Mouse (Mus musculus): Measurements from ENCODE around the gene Fam184a.
"Not testable (repeated sequence)": the region's sequence is repeated elsewhere in the genome, so short reads cannot be mapped to it uniquely, and the experiment has no call there.

Gene Fam184a

GRCm38 (mm10) chr10:53688952-53689584 lies 61.9 kb downstream of the Fam184a start:
- no peak for DNase-seq (ENCODE audit: low spot score)

GRCm38 (mm10) chr10:53688533-53688932 lies 62.4 kb downstream of the Fam184a start:
- DNase-seq (ENCODE audit: low spot score) = no peak

GRCm38 (mm10) chr10:53687888-53688287 lies 63.0 kb downstream of the Fam184a start:
- no peak for DNase-seq (ENCODE audit: low spot score)

- no peak for DNase-seq (ENCODE audit: low spot score)
Measured at GRCm38 (mm10) chr10:53685806-53686205, 65.1 kb downstream of the Fam184a start.

- DNase-seq (ENCODE audit: low spot score) = no peak
Measured at GRCm38 (mm10) chr10:53683226-53683625, 67.7 kb downstream of the Fam184a start.

GRCm38 (mm10) chr10:53679690-53680557 lies 71.0 kb downstream of the Fam184a start:
- DNase-seq (ENCODE audit: low spot score) = no peak

GRCm38 (mm10) chr10:53661788-53662187 lies 89.1 kb downstream of the Fam184a start:
- no peak for DNase-seq (ENCODE audit: low spot score)

- not testable (repeated sequence) for DNase-seq (ENCODE audit: low spot score)
Measured at GRCm38 (mm10) chr10:53654239-53654638, 96.7 kb downstream of the Fam184a start.

GRCm38 (mm10) chr10:53650683-53651082 lies 100.2 kb downstream of the Fam184a start:
- no peak for DNase-seq (ENCODE audit: low spot score)

- peak; percentile 54 for DNase-seq (ENCODE audit: low spot score)
Measured at GRCm38 (mm10) chr10:53641507-53641906, 109.4 kb downstream of the Fam184a start.

GRCm38 (mm10) chr10:53635246-53635971 lies 115.5 kb downstream of the Fam184a start:
- no peak for DNase-seq (ENCODE audit: low spot score)

GRCm38 (mm10) chr10:53634160-53634559 lies 116.8 kb downstream of the Fam184a start:
- no peak for DNase-seq (ENCODE audit: low spot score)

GRCm38 (mm10) chr10:53630339-53630738 lies 120.6 kb downstream of the Fam184a start, which contains the start of gene Mcm9:
TSS of gene Mcm9 (minus strand) at chr10:53630439.
- not testable (repeated sequence) for DNase-seq (ENCODE audit: low spot score)

GRCm38 (mm10) chr10:53629918-53630250 lies 121.0 kb downstream of the Fam184a start:
- DNase-seq (ENCODE audit: low spot score) = peak; percentile 98

- DNase-seq (ENCODE audit: low spot score) = peak; percentile 83
Measured at GRCm38 (mm10) chr10:53629247-53629917, 121.5 kb downstream of the Fam184a start.

GRCm38 (mm10) chr10:53615850-53616616 lies 134.9 kb downstream of the Fam184a start:
- DNase-seq (ENCODE audit: low spot score) = no peak

GRCm38 (mm10) chr10:53613955-53614354 lies 137.0 kb downstream of the Fam184a start:
- DNase-seq (ENCODE audit: low spot score) = no peak

GRCm38 (mm10) chr10:53612172-53612571 lies 138.8 kb downstream of the Fam184a start:
- no peak for DNase-seq (ENCODE audit: low spot score)

GRCm38 (mm10) chr10:53608274-53608673 lies 142.6 kb downstream of the Fam184a start:
- DNase-seq (ENCODE audit: low spot score) = no peak

- DNase-seq (ENCODE audit: low spot score) = no peak
Measured at GRCm38 (mm10) chr10:53605328-53605727, 145.6 kb downstream of the Fam184a start.

- DNase-seq (ENCODE audit: low spot score) = peak; percentile 13
Measured at GRCm38 (mm10) chr10:53598821-53599220, 152.1 kb downstream of the Fam184a start.
